Mouse (Mus musculus) urinary bladder, postnatal 14 days (tissue): ENCODE results near the gene Ubac2.

Source experiments
- DNase-seq: peaks from one replicate; pipeline ENCODE4 v3.0.0; 2021; ENCODE audit warnings: low spot score

The Ubac2 gene

GRCm38 (mm10) chr14:121951399-121952045, 73.1 kb downstream of the Ubac2 start:
- no peak for DNase-seq

- DNase-seq, result no peak
Observed at GRCm38 (mm10) chr14:121952046-121952400, 73.6 kb downstream of the Ubac2 start.

DNA sequence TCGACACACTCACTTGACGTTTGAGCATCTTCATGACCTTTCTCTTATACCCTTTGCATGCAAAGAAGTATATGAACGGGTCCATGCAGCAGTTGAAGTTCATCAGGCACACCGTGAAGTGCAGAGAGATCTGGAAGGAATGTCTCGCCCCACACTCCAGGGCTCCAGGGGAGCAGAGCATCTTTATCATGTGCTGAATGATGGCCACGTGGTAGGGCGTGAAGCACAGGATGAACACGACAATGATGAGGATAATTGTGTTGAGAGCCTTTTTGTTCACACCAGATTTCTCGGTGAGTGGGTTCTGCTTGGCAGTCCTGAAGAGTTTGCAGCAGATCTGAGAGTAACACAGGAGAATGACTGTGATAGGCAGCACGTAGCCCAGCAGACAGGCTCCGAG, 75.7 kb downstream of the Ubac2 start:
- DNase-seq, result no peak

GRCm38 (mm10) chr14:121954608-121955007, 76.2 kb downstream of the Ubac2 start:
- DNase-seq, result no peak

DNA sequence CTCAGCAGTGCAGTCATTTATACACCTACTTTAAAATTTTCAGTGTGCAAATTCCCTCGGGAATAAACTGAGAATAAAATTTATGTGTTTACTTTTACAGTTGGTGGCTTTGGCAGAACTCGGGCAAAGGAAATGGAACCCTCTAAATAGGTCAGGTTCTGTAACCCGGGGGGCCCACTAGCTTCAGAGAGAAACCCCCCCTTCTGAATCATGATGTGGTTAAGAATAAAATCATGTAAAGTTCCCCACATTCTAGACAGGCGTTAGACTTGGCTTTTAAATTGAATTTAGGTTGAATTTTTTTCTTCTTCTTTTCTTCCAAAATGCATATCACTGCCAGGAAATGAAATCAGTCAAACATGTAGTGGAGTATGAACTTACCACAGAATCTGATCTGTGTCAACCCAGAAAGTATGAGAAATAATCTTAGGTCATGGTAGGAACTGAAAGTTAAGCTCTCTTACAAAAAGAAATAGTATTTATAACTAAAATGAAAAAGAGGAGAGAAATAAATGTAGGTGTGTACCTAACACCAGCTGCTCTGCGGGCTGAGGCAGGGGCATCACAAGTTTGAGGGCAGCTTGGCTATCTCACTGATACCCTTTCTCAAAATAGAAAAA, 76.9 kb downstream of the Ubac2 start:
- no peak for DNase-seq

- no peak for DNase-seq
Observed at GRCm38 (mm10) chr14:121956291-121956690, 77.9 kb downstream of the Ubac2 start.

DNA sequence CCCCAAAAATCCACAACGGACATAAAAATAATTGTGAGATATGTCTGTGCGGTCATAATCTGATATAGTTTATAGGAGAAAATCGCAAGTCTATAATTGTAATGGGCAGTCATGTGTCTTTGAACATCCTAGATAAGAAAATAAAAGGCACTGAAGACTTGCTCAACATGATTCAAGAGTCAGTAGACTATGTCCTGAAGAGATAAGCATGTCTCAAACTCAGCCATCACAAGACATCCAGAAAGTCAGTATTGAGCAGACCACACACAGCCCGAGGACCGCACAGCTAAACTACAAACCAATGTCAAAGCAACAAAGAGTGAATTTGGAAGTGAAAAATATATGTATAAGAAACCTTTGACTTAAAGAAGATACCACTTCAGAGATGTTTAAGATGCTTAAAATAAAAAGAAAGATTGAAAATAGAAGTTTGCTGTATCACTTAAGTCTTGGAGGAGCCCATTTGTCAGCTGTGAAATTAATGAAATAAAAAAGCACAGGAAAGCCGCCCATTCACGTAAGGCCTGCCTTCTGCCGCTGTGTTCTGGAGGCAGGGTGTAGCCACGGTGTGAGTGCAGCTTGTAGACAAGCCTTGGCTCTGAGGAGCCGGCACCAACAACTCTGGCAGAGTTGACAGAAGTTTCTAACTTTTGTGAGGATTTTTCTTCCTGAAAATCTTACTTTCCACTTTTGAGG, 78.9 kb downstream of the Ubac2 start:
- DNase-seq, result no peak

GRCm38 (mm10) chr14:121958041-121958750, 79.8 kb downstream of the Ubac2 start:
- DNase-seq, result no peak

GRCm38 (mm10) chr14:121958751-121959537, 80.5 kb downstream of the Ubac2 start:
- DNase-seq, result no peak

DNA sequence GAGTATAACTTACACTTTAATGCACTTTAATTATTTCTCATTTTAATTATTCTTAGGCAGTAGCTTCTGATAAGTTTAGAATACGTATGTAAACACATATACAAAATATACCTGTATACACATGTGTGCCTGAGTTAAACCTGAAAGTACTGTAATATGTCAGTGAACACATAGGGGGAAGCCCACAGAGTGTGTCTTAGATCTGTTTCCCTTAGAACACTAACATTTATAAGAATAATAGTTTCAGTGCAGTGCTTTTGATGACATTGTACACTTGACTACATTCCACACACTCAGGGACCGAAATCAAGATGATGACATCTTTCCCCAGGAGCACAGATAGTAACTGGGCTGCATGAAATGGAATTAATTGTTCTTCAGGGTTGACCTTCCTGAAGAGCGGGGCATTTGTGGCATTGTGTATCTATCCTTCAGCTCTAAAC, 81.1 kb downstream of the Ubac2 start:
- no peak for DNase-seq

DNA sequence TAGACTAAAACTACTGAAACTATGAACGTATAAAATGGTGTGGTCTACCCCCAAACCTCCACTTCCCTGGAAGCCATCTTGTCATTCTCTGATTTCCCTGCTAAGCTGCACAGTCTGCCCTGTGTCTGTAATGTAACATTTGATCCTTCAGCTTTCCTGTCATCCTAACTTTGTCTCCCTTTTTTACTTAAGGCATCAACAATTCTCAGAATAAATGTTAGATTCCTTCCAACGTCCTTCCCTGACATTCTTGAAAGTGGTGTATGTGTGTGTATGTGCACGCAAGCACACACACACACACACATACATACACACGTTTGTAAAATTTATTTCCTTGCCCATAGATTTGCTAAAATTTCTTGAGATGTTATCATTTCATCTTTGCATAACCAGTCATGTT, 81.6 kb downstream of the Ubac2 start:
- no peak for DNase-seq

- no peak for DNase-seq
Observed at GRCm38 (mm10) chr14:121960531-121960930, 82.1 kb downstream of the Ubac2 start.

DNA sequence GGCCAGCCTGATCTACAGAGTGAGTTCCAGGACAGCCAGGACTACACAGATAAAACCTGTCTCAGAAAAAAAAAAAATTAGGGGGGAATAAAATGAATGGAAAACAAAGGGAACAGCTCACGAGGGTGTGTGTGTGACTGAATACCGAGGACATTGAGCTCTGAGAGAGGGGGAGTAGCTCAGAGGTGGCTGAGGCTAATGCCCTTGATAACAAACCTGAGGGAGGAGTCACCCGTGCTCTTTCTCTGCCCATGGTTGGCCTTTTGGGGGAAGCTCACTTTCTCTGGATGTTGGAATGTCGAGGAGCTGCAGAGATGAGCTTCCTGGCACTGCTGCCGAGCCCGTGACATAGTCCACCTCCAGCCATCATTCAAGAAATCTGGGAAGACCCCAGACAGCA, 82.6 kb downstream of the Ubac2 start:
- DNase-seq, result no peak

DNA sequence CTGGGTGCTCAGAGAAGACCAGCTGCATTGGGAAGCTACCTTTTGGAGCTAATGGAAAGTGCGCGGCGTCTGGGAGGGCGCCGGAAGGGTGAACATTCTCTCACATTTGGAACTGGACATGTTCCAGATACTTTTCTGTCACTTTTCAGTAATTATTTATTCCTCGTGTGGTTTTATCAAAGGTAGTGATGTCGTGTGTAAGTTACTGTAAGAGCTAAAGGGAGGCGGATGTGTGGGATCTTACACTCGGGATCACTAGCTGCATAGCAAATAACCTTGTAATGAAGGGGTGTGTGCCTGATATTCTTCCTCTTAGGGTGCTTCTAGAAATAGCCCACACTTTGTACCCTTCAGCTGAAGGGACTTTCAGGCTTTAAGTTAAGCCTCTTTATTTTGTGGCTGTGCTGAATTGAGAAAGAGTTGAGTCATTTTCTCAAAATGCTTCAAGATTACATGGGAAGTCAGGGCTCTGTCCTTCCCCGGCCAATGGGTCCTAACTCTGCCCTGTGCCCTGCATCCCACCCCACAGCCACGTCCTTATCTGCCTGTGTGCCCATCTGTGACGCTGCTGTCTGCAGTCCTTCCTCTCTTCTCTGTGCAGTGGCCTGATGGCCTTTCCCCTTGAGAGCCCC, 83.2 kb downstream of the Ubac2 start:
- DNase-seq, result no peak

- DNase-seq, result no peak
Observed at GRCm38 (mm10) chr14:121962128-121962890, 83.9 kb downstream of the Ubac2 start.

GRCm38 (mm10) chr14:121963251-121963941, 85.0 kb downstream of the Ubac2 start:
- no peak for DNase-seq

DNA sequence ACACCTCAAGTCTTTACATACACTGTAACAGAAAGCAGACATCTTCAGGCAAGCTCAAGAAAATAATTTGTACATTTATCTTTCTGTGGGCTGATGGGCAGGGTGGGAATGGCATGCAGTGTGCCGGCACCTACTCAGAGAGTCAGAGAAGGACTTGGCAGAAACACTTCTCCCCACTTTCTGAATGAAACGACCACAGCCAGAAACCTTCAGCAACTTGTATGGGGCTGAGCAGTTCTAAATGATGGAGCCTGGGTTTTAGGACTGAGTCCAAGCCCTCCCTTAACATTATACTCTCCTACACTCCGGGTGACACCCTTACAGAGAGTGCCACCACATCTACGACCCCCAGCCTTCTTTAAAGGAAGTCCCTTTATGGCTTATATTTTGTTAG, 85.5 kb downstream of the Ubac2 start:
- DNase-seq, result no peak

- no peak for DNase-seq
Observed at GRCm38 (mm10) chr14:121964990-121965389, 86.6 kb downstream of the Ubac2 start, which contains the start of gene Gpr183. Gene Gpr183, minus strand, starts transcription at chr14:121965195.

GRCm38 (mm10) chr14:121965461-121965860, 87.0 kb downstream of the Ubac2 start:
- no peak for DNase-seq

- no peak for DNase-seq
Observed at GRCm38 (mm10) chr14:121967095-121967494, 88.7 kb downstream of the Ubac2 start.
